Mouse (Mus musculus): ENCODE measurements around the gene Chrna5. TPM values are rescaled to one million over a fixed set of nuclear protein-coding genes. Genes with fewer than 3 reads are reported as not detected.

The Chrna5 gene
- polyA plus RNA-seq, 1 experiment from 2014 or later = 1.8 TPM

DNA sequence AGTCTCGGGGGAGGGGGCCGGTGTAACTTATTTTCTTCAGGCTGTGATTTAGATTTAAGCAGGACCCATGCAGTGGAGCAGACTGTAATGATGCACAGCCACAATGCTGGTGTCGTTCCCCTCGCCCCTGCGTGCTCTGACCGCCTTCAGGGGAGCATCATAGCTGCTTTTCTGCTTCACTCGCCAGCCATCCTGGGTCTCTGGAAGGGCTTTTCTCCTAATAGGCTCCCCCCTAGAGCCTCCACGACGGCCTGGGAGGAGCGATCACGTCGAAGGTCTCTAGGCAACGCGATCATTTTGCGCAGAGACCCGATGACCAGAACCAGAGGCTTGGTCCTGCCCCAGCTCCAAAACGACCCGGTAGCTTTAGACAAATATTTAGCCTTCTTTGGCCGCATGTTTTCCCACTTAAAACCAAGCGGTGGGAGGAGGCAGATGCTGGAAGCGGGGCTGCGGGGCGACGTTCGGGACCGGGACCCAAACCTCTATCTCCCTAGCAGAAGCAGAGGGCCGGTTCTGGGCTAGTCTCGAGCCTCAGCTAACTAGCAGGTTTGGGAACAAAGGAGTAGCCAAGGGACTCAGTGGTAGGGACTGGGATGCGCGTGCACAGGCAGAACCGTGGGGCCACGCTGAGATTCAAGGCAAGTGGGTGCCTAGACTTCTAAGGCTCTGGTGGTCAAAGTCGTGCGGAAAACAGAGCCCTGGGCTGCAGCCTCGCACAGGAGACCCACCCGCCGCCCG is 45.0 kb downstream of the Chrna5 start:
- Histone ChIP-seq H3K27me3 (peaks cover 45% of the 10 kb centered on the region), H3K9ac (no peak overlapping the region)

DNA sequence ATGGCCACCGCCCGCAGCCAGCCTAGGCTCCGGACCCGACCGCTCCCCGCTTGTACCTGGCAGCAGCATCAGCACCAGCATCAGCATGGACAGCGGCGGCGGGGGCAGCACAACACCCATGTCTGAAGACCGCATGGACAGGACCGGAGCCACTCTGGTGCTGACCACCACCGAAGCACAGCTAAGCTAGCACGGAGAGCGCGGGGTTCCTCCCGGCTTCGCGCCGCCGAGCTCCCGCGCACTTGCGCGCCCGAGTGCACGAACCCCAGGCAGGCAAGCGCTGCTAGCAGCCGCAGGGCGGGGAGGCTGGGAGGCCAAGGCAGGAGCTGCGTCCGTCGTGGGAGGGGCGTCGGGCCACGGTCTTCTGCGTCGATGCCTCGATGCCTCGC is 45.6 kb downstream of the Chrna5 start, which contains the start of gene Chrna3:
Chrna3 (minus strand) TSS at position 288 of the 389 bp plus-strand sequence.
- H3K27me3 ChIP-seq = peaks cover 45% of the 10 kb centered on the region
- H3K4me3 ChIP-seq = peak within 1 kb of the TSS; percentile 30
- no peak within 1 kb of the TSS for H3K9ac ChIP-seq
- H3K36me3 ChIP-seq = no peaks in the 10 kb centered on the region
- H3K9me3 ChIP-seq = no peaks in the 10 kb centered on the region
- ATAC-seq (ENCODE audit: insufficient number of reproducible peaks, low FRiP score, low TSS enrichment, low read depth) = no peak
- WGBS = under 1% methylated on average over 38 of the region's 39 CpGs
- H3K4me1 ChIP-seq = peaks cover 13% of the 10 kb centered on the region
- H3K4me2 ChIP-seq = peak within 1 kb of the TSS; percentile 57
- H3K27ac ChIP-seq = no peak within 1 kb of the TSS

More for the DNA sequence above, 45.0 kb downstream of the Chrna5 start:
- WGBS = 11% methylated on average over 38 of the region's 38 CpGs
- H3K4me2 ChIP-seq = peak overlapping the region; percentile 57
- H3K4me3 ChIP-seq = peak overlapping the region; percentile 30
- no peaks in the 10 kb centered on the region for H3K9me3 ChIP-seq
- H3K27ac ChIP-seq = no peak overlapping the region
- no peaks in the 10 kb centered on the region for H3K36me3 ChIP-seq
- ATAC-seq (ENCODE audit: insufficient number of reproducible peaks, low FRiP score, low TSS enrichment, low read depth) = no peak
- H3K4me1 ChIP-seq = peaks cover 13% of the 10 kb centered on the region

DNA sequence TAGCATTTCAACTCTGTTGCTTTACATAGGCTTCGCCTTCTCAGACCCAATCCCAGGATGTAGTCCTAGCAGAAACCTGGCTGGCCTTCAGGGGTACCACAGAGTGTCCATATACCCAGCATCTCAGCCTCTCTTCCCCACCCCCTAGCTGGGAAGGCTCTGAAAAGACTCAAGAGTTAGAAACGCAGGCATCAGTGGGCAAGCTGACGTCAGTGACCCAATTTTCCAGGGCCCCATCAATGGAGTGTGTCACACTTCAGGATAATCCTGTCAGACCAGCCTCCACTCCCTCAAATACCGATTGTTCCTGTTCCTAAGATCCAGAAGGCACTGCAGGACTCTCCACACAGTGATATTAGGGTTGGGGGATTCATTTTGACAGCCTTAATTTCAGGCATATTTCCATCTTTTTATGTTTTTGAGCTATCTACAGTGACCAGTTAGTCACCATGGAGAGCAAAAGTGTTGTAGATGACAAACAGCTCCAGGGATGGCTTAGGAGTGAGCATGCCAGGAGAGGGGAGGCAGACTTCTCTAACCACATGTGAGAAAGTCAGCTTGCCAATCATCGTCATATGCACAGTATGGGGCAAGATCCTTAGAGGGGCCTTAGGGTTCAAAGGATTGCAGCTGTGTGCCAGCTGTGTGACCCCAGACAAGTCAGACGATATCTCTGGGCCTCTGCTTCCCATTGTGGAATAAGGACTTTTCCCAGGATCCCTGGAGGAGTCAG is 50.9 kb downstream of the Chrna5 start:
- ATAC-seq (ENCODE audit: insufficient number of reproducible peaks, low FRiP score, low TSS enrichment, low read depth) = no peak
- no peak overlapping the region for H3K4me2 ChIP-seq
- H3K36me3 ChIP-seq = no peaks in the 10 kb centered on the region

DNA sequence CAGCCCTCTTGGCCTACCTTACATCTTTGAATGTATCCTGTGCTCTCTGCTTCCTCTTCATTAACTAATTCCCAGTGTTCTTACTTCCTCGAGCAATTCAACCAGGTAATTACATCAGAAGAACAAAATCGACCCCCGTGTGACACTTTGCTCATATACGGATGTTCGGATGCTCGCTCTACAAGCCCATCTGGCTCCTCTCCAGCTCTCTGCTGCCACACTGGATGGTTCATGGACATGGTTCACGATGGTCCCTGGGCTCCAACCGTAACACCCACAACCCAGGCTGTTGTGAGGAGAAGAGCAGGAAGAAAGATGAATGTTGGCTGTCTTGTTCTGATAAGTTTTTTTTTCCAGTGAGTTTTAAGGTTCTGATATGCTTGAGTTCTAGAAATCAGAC is 58.3 kb downstream of the Chrna5 start:
- Histone ChIP-seq H3K9ac (no peak overlapping the region), H3K27ac (no peak overlapping the region), H3K9me3 (no peaks in the 10 kb centered on the region), H3K4me3 (no peak overlapping the region), H3K4me1 (no peaks in the 10 kb centered on the region), H3K27me3 (no peaks in the 10 kb centered on the region), H3K4me2 (no peak overlapping the region), H3K36me3 (no peaks in the 10 kb centered on the region)
- WGBS = 71% methylated on average over 8 of the region's 8 CpGs
- ATAC-seq (ENCODE audit: insufficient number of reproducible peaks, low FRiP score, low TSS enrichment, low read depth) = no peak

More for the DNA sequence above, 50.9 kb downstream of the Chrna5 start:
- H3K9me3 ChIP-seq = no peaks in the 10 kb centered on the region
- H3K4me1 ChIP-seq = peaks cover 2% of the 10 kb centered on the region; the same call in 1 of the 2 replicates
- H3K4me3 ChIP-seq = no peak overlapping the region
- 53% methylated on average over 6 of the region's 6 CpGs for WGBS
- H3K27ac ChIP-seq = no peak overlapping the region
- no peak overlapping the region for H3K9ac ChIP-seq
- peaks cover 18% of the 10 kb centered on the region for H3K27me3 ChIP-seq

DNA sequence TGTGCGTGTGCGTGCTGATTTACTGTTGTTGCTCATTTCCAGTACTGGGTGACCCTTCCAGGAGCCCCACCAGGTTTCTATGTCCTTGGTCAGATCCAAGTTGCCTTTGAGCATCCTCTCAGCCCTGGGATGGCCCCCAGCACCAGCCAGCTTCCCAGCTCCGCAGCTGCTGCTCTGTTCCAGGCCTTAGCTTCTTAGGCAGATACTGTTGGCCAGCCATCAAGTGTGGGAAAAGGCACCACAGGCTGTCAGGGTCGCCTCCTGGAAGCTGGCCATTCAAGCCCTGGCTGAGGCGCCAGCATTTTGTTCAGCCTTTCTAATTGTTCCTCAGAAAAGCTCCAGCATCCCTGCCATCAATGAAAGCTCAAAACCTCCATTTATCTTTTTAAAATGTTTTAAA is 59.3 kb downstream of the Chrna5 start:
- Histone ChIP-seq H3K9ac (no peak overlapping the region), H3K4me3 (no peak overlapping the region), H3K36me3 (no peaks in the 10 kb centered on the region), H3K4me2 (no peak overlapping the region), H3K27ac (no peak overlapping the region), H3K4me1 (no peaks in the 10 kb centered on the region), H3K27me3 (no peaks in the 10 kb centered on the region), H3K9me3 (no peaks in the 10 kb centered on the region)
- 63% methylated on average over 5 of the region's 5 CpGs for WGBS
- ATAC-seq (ENCODE audit: insufficient number of reproducible peaks, low FRiP score, low TSS enrichment, low read depth) = no peak

DNA sequence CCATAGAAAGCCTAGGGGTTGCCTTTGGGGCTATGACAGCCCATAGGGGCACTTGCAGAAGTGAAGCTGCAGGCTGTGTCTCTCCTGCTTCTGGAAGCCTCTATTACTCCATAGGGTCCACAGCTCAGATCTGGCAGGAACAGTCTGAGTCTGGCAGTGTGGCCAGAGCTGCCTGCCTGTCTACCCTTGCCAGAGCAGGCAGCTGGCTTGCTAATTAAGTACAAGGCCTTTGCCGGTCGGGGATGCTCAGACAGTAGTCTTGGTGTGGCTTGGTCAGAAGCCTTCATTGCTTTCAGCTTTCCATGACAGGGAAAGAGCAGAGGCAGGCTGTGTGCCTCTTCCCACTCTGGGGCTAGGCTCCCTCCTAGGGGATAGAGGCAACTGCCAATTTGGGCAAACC is 60.7 kb downstream of the Chrna5 start:
- Histone ChIP-seq H3K4me2 (no peak overlapping the region), H3K4me1 (no peaks in the 10 kb centered on the region), H3K27me3 (no peaks in the 10 kb centered on the region), H3K9me3 (no peaks in the 10 kb centered on the region), H3K36me3 (no peaks in the 10 kb centered on the region), H3K4me3 (no peak overlapping the region), H3K9ac (no peak overlapping the region), H3K27ac (no peak overlapping the region)
- WGBS = 31% methylated on average over 2 of the region's 2 CpGs
- ATAC-seq (ENCODE audit: insufficient number of reproducible peaks, low FRiP score, low TSS enrichment, low read depth) = no peak

DNA sequence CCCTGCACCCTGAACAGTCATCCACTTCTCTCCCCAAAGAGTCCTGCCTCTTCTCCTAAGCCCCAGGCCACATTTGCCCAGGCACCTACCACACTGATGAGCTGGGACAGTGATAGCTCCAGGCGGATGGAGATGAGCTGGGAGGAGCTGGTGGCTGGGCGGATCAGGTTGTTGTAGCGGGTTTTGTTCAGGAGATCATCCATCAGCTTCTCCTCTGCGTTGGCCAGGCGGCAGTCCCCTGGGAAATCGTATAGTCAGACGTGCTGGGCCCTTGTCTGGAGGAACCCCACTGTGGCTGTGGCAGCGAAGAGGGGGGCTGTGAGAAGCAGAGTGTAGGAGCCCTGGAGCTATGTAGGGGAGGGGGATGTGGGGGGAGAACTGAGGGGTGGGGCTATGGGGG is 63.0 kb downstream of the Chrna5 start:
- Histone ChIP-seq H3K27me3 (no peaks in the 10 kb centered on the region), H3K4me3 (no peak overlapping the region), H3K4me1 (peaks cover 9% of the 10 kb centered on the region; the same call in 1 of the 2 replicates), H3K4me2 (no peak overlapping the region), H3K9ac (no peak overlapping the region), H3K9me3 (no peaks in the 10 kb centered on the region), H3K36me3 (no peaks in the 10 kb centered on the region), H3K27ac (no peak overlapping the region)
- WGBS = 10% methylated on average over 8 of the region's 8 CpGs
- no peak for ATAC-seq (ENCODE audit: insufficient number of reproducible peaks, low FRiP score, low TSS enrichment, low read depth)

DNA sequence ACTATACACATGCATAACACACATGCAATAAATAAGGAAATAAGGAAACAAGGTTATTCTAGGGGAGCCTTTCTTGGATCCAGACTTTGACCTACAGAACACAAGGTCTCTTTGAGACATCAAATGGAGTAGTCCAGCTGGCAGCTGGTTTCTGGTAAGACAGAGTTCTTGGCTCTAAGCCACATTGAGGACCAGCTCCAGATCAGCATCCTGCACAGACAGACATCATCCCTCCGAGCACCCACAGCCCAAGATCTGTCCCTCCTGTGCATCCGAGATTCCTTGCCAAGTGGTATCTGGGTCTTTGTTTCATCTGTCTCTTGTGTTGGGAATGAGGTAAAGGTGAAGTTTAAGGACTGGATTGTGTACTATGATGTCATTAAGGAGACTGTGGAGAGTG is 64.3 kb downstream of the Chrna5 start:
- Histone ChIP-seq H3K4me2 (no peak overlapping the region), H3K9me3 (no peaks in the 10 kb centered on the region), H3K4me1 (peaks cover 9% of the 10 kb centered on the region; the same call in 1 of the 2 replicates), H3K4me3 (no peak overlapping the region), H3K27ac (no peak overlapping the region), H3K27me3 (no peaks in the 10 kb centered on the region), H3K9ac (no peak overlapping the region), H3K36me3 (no peaks in the 10 kb centered on the region)
- 71% methylated on average over 2 of the region's 2 CpGs for WGBS
- no peak for ATAC-seq (ENCODE audit: insufficient number of reproducible peaks, low FRiP score, low TSS enrichment, low read depth)

DNA sequence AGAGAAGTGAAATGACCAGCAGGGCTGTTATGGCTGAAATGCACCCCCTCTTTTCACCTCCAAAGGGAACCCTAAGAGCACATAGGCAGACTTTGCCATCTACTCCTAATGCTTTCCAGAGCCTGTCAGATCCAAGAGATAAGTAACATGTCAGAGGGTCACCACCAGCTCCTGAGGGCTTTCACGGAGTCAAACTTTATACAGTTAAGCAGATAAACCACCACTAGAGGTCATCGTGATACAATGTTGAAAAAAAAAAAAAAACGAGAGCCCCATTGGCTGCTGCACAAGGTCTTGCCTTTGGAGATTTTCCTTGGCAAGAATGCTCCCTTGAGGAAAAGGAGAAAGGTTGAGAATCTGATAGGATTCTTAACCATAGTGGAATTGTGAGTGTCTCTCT is 66.1 kb downstream of the Chrna5 start:
- Histone ChIP-seq H3K27ac (no peak overlapping the region), H3K4me2 (no peak overlapping the region), H3K4me1 (peaks cover 9% of the 10 kb centered on the region; the same call in 1 of the 2 replicates), H3K27me3 (no peaks in the 10 kb centered on the region), H3K9ac (no peak overlapping the region), H3K9me3 (no peaks in the 10 kb centered on the region), H3K36me3 (no peaks in the 10 kb centered on the region), H3K4me3 (no peak overlapping the region)
- ATAC-seq (ENCODE audit: insufficient number of reproducible peaks, low FRiP score, low TSS enrichment, low read depth) = no peak
- WGBS = 1% methylated on average over 3 of the region's 3 CpGs

DNA sequence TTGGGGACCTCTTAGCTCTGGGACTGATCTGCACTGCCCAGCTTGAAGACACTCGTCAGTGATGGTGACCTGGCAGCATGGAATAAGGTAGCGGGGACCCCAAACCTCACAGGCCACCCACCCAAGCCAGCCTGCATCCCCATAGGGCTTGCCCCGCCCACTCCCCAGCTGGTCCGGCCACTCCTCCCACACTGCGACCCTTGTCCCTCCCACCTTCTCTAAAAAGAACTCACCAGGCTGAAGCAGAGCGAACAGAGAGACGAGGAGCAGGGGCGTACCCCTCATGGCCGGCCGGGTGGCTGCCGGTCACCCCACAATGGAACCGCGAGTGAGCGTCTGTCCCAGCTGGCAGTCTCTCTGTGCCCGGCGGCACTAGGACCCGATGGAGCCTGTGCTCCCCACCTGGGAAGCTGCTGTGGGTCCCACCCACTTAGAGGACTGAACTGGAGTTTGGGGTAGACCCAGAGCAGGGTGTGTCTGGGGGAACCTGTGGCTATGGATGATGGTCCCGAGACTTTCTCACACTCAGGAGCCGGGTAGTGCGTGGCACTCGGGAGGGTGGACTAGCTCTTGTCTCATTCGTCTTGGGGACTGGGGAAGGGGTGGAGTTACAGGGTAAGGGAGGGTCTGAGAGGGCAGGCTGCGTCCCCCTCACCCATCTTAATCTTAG is 67.7 kb downstream of the Chrna5 start, which contains the start of gene Chrnb4:
Chrnb4 (minus strand) TSS at position 569 of the 670 bp plus-strand sequence.
- ATAC-seq (ENCODE audit: insufficient number of reproducible peaks, low FRiP score, low TSS enrichment, low read depth) = peak; percentile 52
- peak within 1 kb of the TSS; percentile 49 for H3K4me3 ChIP-seq
- H3K36me3 ChIP-seq = no peaks in the 10 kb centered on the region
- under 1% methylated on average over 23 of the region's 23 CpGs for WGBS
- H3K9me3 ChIP-seq = no peaks in the 10 kb centered on the region
- H3K4me2 ChIP-seq = peak within 1 kb of the TSS; percentile 92
- H3K4me1 ChIP-seq = peaks cover 9% of the 10 kb centered on the region; the same call in 1 of the 2 replicates
- H3K27me3 ChIP-seq = no peaks in the 10 kb centered on the region
- no peak within 1 kb of the TSS for H3K27ac ChIP-seq
- peak within 1 kb of the TSS; percentile 47 for H3K9ac ChIP-seq

DNA sequence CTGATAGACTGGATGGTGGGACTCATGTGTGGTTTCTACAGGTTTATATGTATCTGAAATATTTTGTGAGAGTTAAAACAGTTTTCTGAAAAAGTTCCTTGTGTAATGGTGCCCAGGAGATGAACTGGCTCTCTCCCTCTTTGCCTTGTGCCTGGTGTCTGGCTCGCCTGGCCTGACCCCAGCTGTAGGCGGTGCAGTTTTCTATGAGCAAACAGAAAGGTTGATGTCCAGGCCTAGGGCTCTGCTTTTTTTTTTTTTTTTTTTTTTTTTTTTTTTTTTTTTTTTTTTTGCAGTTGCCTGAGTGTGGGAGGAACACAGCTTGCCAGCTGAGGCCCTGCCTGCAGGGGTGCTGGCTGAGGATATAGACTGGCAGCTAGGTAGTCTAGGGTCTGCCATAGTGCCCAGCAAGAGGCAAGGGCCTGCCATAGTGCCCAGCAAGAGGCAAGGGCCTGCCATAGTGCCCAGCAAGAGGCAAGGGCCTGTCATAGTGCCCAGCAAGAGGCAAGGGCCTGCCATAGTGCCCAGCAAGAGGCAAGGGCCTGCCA is 74.8 kb downstream of the Chrna5 start:
- Histone ChIP-seq H3K9me3 (no peaks in the 10 kb centered on the region), H3K9ac (no peak overlapping the region), H3K27ac (no peak overlapping the region), H3K4me2 (no peak overlapping the region), H3K27me3 (no peaks in the 10 kb centered on the region), H3K36me3 (no peaks in the 10 kb centered on the region), H3K4me3 (no peak overlapping the region), H3K4me1 (no peaks in the 10 kb centered on the region)
- no peak for ATAC-seq (ENCODE audit: insufficient number of reproducible peaks, low FRiP score, low TSS enrichment, low read depth)
- WGBS = 66% methylated on average over 2 of the region's 2 CpGs
